Mouse (Mus musculus) embryonic facial prominence, embryonic 15.5 days (tissue): ENCODE results near the gene Fgd2. TPM values are rescaled to one million over a fixed set of nuclear protein-coding genes. Genes with fewer than 3 reads are reported as not detected.
"Not testable (repeated sequence)": the region's sequence is repeated elsewhere in the genome, so short reads cannot be mapped to it uniquely, and the experiment has no call there.

Experiments
- ATAC-seq: fragments of 200-750 bp; cut with Nextera tagmentation; 2 replicates; pipeline ENCODE4 v1.8.0; 2017; ENCODE audit warnings: low read depth, moderate TSS enrichment; ENCODE audit not compliant: insufficient number of reproducible peaks, low FRiP score, low TSS enrichment
- H3K27ac ChIP-seq: fragments of 300-500 bp; sonication (generic); replicated peaks from 2 replicates; pipeline ENCODE4 v1.5.1; 2015; ENCODE audit warnings: mild to moderate bottlenecking, inconsistent platforms
- H3K27me3 ChIP-seq: fragments of 300-500 bp; sonication (generic); 2 replicates; pipeline ENCODE4 v1.6.1; 2015; ENCODE audit warnings: inconsistent platforms
- H3K36me3 ChIP-seq: fragments of 300-500 bp; sonication (generic); 2 replicates; pipeline ENCODE4 v1.6.1; 2015; ENCODE audit warnings: mild to moderate bottlenecking, inconsistent platforms
- H3K4me1 ChIP-seq: fragments of 300-500 bp; sonication (generic); 2 replicates; pipeline ENCODE4 v1.6.1; 2015; ENCODE audit warnings: inconsistent platforms
- H3K4me2 ChIP-seq: fragments of 300-500 bp; sonication (generic); replicated peaks from 2 replicates; pipeline ENCODE4 v1.6.1; 2015; ENCODE audit warnings: mild to moderate bottlenecking, inconsistent platforms
- H3K4me3 ChIP-seq: fragments of 300-500 bp; sonication (generic); replicated peaks from 2 replicates; pipeline ENCODE4 v1.5.1; 2015; ENCODE audit warnings: mild to moderate bottlenecking, inconsistent platforms
- H3K9ac ChIP-seq: fragments of 300-500 bp; sonication (generic); 2 replicates; pipeline ENCODE4 v1.6.1; 2015; ENCODE audit warnings: inconsistent platforms
- H3K9me3 ChIP-seq: fragments of 300-500 bp; sonication (generic); replicated peaks from 2 replicates; pipeline ENCODE4 v1.6.1; 2016; ENCODE audit warnings: inconsistent platforms
- WGBS: fragments of 180-500 bp; shearing (Covaris S2); methylation state at CpG from one replicate; pipeline ENCODE4 v1.1.7; 2015; 5-methylcytosine and 5-hydroxymethylcytosine counted together
- polyA plus RNA-seq: library from polyadenylated mRNA; unstranded; fragments of >200 nt; fragmentation: Nextera tagmentation; extraction: Ambion mirVana; gene quantifications from 2 replicates; pipeline ENCODE4 v1.2.1, GENCODE M21; 2015

Fgd2 gene
- polyA plus RNA-seq, result 14.5 and 15.3 TPM in 2 replicates

- Histone ChIP-seq H3K4me3 (no peak within 1 kb of the TSS), H3K4me1 (peaks cover 14% of the 10 kb centered on the region), H3K9ac (no peak within 1 kb of the TSS), H3K9me3 (no peaks in the 10 kb centered on the region), H3K36me3 (no peaks in the 10 kb centered on the region), H3K27ac (no peak within 1 kb of the TSS), H3K27me3 (no peaks in the 10 kb centered on the region), H3K4me2 (no peak within 1 kb of the TSS)
- ATAC-seq, result no peak
- 17% methylated on average over 5 of the region's 5 CpGs for WGBS
Observed at GRCm38 (mm10) chr17:29360761-29361221, at the start of gene Fgd2. Fgd2 (plus strand) TSS chr17:29360914.

DNA sequence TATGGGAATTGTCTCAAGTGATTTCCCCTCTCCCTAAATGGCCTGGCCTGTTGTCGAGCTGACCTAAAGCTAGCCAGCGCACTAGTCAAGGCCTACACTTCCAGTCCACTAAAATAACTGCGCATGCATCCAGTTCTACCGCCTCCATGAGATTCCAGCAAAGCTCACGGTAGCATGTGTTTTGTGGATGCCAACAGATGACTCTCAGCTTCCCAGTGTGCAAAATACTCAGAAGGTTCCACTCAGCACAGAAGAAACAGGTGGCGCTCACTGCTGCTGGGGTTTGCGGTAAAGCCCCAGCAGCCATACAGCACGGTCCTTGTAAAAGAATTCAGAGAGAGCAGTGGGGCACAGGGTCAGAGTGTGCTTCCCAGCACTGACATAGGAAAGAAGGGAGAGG lies 49.1 kb upstream of the Fgd2 start:
- 71% methylated on average over 8 of the region's 8 CpGs for WGBS
- peaks cover 9% of the 10 kb centered on the region for H3K4me1 ChIP-seq
- H3K27ac ChIP-seq, result no peak overlapping the region

DNA sequence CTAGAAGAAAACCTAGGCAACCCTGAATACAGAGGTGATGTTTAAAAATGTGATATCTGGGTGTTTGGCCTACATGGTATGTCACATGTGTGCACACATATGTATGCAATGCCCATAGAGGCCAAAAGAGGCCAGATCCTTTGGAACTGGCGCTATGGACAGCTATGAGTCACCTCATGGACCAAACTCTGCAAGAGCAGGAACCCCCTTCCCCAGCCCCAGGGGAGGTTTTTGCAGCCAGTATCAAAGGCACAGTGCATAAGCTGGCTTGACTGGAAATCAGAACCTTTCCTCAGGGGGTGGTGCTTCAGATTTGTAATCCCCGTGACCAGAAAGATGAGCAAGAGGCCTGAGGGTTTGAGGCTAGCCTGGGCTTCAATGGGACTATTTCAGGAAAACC lies 48.6 kb upstream of the Fgd2 start:
- no peak overlapping the region for H3K4me2 ChIP-seq
- ATAC-seq, result no peak
- H3K27ac ChIP-seq, result no peak overlapping the region
- WGBS, result 75% methylated on average over 2 of the region's 2 CpGs
- no peak overlapping the region for H3K4me3 ChIP-seq
- no peak overlapping the region for H3K9ac ChIP-seq
- no peaks in the 10 kb centered on the region for H3K27me3 ChIP-seq
- H3K9me3 ChIP-seq, result no peaks in the 10 kb centered on the region
- H3K4me1 ChIP-seq, result peaks cover 12% of the 10 kb centered on the region
- no peaks in the 10 kb centered on the region for H3K36me3 ChIP-seq

More for the DNA sequence above, 49.1 kb upstream of the Fgd2 start:
- Histone ChIP-seq H3K9me3 (no peaks in the 10 kb centered on the region), H3K9ac (no peak overlapping the region), H3K4me3 (no peak overlapping the region), H3K36me3 (no peaks in the 10 kb centered on the region), H3K27me3 (no peaks in the 10 kb centered on the region), H3K4me2 (no peak overlapping the region)
- ATAC-seq, result no peak

DNA sequence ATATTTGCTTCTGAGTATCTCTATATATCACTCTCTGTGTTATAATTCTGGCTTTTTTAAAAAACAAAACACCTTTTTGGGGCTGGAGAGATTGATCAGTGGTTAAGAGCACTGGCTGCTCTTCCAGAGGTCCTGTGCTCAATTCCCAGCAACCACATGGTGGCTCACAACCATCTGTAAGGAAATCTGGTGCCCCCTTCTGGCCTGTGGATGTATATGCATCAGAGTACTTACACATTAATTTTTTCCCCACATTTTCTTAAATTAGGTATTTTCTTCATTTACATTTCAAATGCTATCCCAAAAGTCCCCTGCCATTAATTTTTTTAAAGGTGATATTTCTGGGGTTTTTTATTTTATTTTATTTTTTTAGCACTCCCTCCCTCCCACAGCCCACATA lies 47.4 kb upstream of the Fgd2 start:
- Histone ChIP-seq H3K4me2 (no peak overlapping the region), H3K27me3 (no peaks in the 10 kb centered on the region), H3K4me1 (peaks cover 12% of the 10 kb centered on the region), H3K9ac (no peak overlapping the region), H3K9me3 (no peaks in the 10 kb centered on the region), H3K4me3 (no peak overlapping the region), H3K36me3 (no peaks in the 10 kb centered on the region), H3K27ac (no peak overlapping the region)
- no peak for ATAC-seq

DNA sequence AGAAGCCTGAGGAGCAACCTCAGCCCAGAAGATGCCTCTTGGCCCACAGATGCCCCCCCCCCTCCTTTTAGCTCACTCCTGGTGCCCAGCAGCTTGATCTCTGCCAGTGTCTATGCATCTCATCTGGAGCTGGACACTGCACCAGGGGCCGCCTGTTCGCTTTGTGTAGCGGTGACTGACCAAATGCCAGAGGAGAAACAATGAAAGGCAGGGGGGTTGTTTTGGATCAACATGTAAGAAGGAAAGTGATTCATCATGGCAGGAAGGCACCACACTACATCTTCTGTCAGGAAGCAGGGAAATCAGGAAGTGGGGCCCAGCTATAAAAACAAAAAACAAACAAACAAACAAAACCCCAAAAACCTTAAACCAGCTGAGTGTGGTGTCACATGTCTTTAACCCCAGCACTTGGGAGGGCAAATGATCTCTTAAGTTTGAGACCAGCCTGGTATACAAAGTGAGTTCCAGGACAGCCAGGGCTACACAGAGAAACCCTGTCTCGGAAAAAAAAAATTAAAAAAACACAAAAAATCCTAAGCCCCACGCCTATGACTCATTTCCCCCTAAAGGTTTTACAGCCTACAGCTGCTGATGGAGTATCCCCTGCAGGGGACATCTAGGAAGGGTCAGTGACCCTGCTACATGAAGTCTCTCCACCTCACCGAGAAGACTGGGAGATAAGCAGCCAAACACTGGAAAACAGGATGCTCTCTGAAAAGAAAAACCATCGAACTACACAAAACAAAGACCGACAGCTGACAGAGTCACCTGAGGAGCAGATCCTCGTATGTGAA lies 44.8 kb upstream of the Fgd2 start:
- no peaks in the 10 kb centered on the region for H3K36me3 ChIP-seq
- H3K9me3 ChIP-seq, result no peaks in the 10 kb centered on the region
- WGBS, result 47% methylated on average over 9 of the region's 9 CpGs
- peaks cover 14% of the 10 kb centered on the region for H3K27me3 ChIP-seq
- no peak overlapping the region for H3K4me3 ChIP-seq
- peaks cover 12% of the 10 kb centered on the region for H3K4me1 ChIP-seq
- ATAC-seq, result no peak
- H3K9ac ChIP-seq, result no peak overlapping the region
- peak overlapping the region; percentile 48 for H3K27ac ChIP-seq
- H3K4me2 ChIP-seq, result no peak overlapping the region

DNA sequence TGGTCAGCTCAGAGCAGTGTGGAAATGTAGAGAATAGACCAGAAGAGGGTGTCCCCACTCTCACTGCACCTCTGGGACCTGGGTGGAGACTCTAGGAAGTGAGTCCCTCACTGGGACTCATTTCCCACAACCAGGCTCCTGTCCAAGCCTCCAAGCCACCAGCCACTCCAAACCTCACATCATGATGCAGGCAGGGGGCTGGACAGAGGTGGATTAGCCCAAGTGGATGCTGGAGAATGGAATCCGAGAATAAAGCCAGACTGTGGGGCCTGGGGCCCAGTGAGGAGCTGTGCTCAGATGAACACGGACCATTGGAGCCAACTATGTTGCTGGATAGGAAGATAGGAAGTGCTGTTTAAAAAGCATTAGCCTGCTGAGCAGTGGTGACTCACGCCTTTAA lies 43.8 kb upstream of the Fgd2 start:
- no peak for ATAC-seq
- Histone ChIP-seq H3K27me3 (peaks cover 24% of the 10 kb centered on the region), H3K4me2 (no peak overlapping the region), H3K9me3 (no peaks in the 10 kb centered on the region), H3K4me1 (peaks cover 15% of the 10 kb centered on the region), H3K27ac (0 out of 2 replicates have a peak overlapping the region, but pooled peaks have one; percentile 39), H3K9ac (no peak overlapping the region), H3K4me3 (no peak overlapping the region), H3K36me3 (no peaks in the 10 kb centered on the region)
- WGBS, result 50% methylated on average over 3 of the region's 3 CpGs

DNA sequence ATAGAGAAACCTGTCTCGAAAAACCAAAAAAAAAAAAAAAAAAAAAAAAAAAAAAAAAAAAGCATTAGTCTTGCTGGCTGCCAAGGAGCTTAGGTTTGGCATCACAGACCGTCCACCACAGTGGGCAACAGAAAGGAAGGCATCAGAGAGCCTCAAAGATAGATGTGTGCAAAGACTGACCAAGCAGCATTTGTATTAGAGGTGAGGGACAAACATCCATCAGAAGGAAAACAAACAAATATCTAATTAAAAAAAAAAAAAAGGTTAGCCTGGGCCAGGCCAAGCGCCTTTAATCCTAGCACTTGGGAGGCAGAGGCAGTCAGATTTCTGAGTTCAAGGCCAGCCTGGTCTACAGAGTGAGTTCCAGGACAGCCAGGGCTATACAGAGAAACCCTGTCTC lies 43.3 kb upstream of the Fgd2 start, which contains the start of gene Pi16:
Gene Pi16 (plus strand): TSS at position 301 of the 400 bp plus-strand sequence.
- Histone ChIP-seq H3K27ac (peak within 1 kb of the TSS; percentile 39; the same call in 1 of the 2 replicates), H3K4me1 (peaks cover 19% of the 10 kb centered on the region), H3K27me3 (peaks cover 29% of the 10 kb centered on the region)
- not testable (repeated sequence) for H3K9me3 ChIP-seq, H3K9ac ChIP-seq, H3K36me3 ChIP-seq, H3K4me2 ChIP-seq, ATAC-seq, H3K4me3 ChIP-seq
- WGBS, result 85% methylated on average over 3 of the region's 3 CpGs

DNA sequence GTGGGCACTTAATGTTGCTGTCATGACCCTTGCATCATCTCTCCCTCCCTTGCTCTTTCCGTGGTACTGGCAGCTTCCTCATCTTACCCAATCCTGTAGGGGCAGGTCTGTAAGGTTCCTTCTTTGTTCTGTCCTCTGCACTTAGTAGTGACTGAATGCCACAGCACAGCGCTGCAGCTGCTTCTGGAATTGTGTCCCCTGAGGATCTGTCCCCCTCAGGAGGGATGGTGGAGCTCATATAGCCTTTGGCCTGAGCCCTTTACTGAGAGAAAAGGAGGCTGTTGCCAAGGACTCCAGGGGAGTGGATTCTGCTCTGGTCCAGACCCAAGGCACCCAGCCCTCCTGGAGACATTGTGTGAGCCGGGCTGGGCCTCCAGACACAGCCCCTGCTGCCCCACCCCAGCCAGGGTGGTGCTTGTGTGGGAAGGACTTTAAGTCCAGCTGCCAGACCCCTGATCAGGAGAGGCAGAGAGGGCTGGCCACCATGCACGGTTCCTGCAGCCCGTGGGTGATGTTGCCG lies 41.9 kb upstream of the Fgd2 start:
- Histone ChIP-seq H3K9ac (no peak overlapping the region), H3K27ac (no peak overlapping the region), H3K36me3 (no peaks in the 10 kb centered on the region), H3K4me1 (peaks cover 19% of the 10 kb centered on the region), H3K4me3 (no peak overlapping the region), H3K4me2 (no peak overlapping the region), H3K27me3 (peaks cover 36% of the 10 kb centered on the region), H3K9me3 (no peaks in the 10 kb centered on the region)
- no peak for ATAC-seq
- WGBS, result 45% methylated on average over 6 of the region's 6 CpGs

DNA sequence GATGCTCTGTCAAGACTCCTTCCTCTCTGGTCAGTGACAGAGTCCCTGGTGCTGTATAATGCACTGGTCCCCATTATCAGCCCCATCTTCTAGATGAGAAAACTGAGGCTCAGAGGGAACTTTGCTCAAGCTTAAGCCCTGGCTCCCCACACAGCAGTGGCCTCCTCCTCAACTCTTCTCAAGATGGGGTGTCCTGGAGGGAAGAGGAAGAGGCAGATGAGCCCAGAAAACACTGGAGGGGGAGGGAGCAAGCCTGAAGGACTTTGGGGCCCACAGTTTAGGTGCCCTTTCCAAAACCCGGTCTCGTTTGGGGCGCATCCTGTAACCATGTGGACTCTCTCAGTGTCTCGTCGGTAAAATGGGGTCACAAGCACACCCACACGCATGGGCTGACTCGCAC lies 41.2 kb upstream of the Fgd2 start:
- H3K4me1 ChIP-seq, result peaks cover 19% of the 10 kb centered on the region
- H3K36me3 ChIP-seq, result no peaks in the 10 kb centered on the region
- 88% methylated on average over 7 of the region's 7 CpGs for WGBS
- peaks cover 36% of the 10 kb centered on the region for H3K27me3 ChIP-seq
- H3K27ac ChIP-seq, result no peak overlapping the region
- H3K9me3 ChIP-seq, result no peaks in the 10 kb centered on the region
- no peak overlapping the region for H3K4me2 ChIP-seq
- ATAC-seq, result no peak
- no peak overlapping the region for H3K4me3 ChIP-seq
- no peak overlapping the region for H3K9ac ChIP-seq

- H3K27ac ChIP-seq, result no peak overlapping the region
- peaks cover 36% of the 10 kb centered on the region for H3K27me3 ChIP-seq
- 62% methylated on average over 8 of the region's 8 CpGs for WGBS
- no peaks in the 10 kb centered on the region for H3K36me3 ChIP-seq
- H3K4me1 ChIP-seq, result peaks cover 19% of the 10 kb centered on the region
- H3K9ac ChIP-seq, result no peak overlapping the region
- no peak for ATAC-seq
- no peak overlapping the region for H3K4me2 ChIP-seq
- no peak overlapping the region for H3K4me3 ChIP-seq
- no peaks in the 10 kb centered on the region for H3K9me3 ChIP-seq
Observed at GRCm38 (mm10) chr17:29319881-29320639, 40.7 kb upstream of the Fgd2 start.
